Mouse (Mus musculus): ENCODE measurements around the gene Tmem268. TPM values are rescaled to one million over a fixed set of nuclear protein-coding genes. Genes with fewer than 3 reads are reported as not detected.

The Tmem268 gene
- total RNA-seq, 2 experiments from 2014 or later: 9.8 to 10.9 TPM

DNA sequence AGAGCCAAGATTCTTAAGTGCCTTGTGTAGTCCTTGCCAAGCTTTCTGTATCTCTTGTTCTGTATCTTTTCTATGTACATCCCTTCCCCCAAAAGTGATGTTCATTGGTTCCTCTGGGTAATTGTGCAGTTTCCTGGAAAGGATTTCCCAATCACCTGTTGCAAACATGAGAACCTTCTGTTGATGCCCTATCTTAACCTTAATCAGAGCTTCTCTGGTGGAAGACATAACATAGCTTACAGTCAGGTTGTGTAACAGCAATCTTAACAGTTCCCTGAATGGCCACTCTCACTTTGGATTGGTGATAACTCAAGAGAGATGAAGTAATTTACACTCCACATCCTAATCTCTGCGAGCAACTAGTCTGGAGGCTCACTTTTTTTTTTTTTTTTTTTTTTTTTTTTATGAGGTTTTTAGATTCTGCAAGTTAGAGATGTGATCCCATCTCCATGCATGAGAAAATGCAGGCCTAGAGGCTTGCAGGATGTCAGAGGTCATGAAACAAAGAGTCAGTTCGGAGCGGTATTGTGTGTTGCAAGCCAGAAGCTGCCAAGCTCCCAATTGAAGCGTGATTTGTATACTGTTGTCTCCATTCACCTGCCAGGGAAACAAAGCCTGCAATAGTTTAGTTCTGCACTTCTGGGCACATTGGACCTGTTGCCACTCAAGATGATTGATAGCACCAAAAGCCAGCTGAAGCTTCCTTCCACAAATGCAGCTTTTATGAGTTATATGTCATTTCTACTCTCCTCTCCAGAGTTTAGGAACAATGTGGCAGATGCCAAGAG lies 4.6 kb upstream of the Tmem268 start:
- DNase-seq (ENCODE audit: low spot score): no peak
- intact Hi-C loops (cut with DNase I): no loop called here

DNA sequence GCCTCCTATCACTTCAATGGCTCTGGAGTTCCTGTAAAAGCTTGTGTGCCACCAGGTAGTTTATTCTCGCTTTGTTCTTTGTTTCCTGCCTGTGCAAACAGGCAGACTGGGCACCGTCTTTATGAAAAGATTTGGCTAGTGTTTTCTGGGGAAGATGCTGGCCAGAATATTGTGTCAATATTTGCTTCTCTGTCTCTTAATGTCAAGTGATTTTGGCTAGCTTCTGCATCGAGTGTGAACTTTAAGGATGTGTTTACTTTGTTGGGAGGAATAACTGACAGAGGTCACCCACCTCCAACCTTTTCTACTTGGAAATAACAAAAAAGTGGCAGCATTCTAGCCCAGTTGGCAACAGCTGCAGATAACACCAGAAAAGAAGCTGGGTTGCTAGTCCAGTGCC lies 4.0 kb upstream of the Tmem268 start:
- no peak for DNase-seq (ENCODE audit: low spot score)
- intact Hi-C loops (cut with DNase I): no loop called here

DNA sequence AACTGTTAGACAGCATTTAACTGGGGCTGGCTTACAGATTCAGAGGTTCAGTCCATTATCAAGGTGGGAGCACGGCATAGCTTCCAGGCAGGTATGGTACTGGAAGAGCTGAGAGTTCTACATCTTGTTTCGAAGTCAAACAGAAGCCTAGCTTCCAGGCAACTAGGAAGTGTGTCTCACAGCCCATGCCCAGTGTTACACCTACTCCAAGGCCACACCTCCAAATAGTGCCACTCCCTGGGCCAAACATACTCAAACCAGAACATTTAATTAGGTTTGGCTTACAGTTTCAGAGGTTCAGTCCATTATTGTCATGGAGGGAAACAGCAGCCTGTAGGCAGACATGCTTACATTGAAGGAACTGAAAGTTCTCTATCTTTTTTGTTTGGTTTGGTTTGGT lies 3.5 kb upstream of the Tmem268 start:
- DNase-seq (ENCODE audit: low spot score): no peak
- intact Hi-C loops (cut with DNase I): no loop called here

DNA sequence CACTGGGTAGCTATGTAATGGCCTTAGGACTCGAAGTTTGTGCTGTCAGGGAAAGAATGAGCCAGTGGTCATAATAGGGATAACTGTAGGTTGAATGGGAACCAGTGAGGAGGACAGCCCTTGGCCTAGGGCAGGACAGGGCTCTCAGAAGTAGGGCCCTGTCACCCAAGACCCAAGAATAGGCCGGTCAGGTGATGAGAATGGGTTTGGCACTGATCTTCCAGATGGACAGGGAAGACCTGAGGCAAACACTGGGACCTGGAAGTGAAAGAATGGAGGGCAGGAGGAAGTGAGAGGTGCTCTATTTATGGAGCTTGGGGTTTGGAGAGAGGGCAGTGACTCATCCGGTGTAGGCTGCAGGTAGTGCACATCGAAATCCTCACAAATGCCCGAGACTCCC lies 1.9 kb upstream of the Tmem268 start:
- intact Hi-C loops (cut with DNase I): no loop called here

DNA sequence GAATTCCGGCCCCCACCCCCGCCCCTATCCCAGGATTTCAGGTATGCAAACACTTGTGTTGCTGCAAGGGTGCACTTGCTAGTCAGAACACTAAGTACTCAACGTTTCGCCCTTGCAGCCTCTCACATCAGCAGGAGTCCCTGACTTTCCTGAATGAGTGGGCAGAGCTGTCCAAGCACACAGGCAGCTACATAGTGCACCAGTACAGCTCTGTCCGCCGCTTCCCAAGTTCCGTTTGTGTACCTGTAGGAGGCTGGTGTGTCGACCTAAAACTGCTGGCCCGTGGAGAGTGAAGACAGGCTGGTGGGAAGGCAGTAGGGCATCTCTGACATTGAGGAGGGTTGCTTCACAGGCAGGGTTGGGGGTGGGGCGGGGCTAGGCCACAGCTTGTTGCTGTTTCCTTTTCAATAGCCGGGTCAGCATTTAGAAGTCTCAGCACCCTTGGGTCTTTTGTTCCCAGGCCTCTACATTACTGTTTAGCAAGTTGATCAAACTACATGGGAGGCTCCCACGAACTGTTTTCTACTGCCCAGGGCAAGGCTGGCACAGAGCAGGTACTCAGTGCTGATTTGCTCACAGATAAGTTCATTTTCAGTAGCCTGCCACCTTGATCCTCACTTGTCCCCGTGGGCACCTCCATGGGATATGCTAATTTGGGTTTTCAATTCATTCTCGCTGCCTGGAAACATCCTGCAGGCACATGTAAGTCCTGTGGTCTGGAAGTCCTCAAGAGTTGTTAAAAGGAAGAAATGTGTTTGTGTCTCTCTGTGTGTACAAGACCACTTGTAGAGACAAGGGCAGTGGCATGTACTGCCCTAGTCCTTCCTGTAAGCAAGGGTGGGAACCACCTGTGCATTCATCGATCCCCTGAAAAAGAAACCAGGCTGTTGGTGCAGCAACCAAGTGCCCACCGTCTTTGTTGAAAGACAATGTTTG lies 1.2 kb upstream of the Tmem268 start:
- DNase-seq (ENCODE audit: low spot score): no peak
- intact Hi-C loops (cut with DNase I): no loop called here

More for the DNA sequence above, 1.9 kb upstream of the Tmem268 start:
- no peak for DNase-seq (ENCODE audit: low spot score)

DNA sequence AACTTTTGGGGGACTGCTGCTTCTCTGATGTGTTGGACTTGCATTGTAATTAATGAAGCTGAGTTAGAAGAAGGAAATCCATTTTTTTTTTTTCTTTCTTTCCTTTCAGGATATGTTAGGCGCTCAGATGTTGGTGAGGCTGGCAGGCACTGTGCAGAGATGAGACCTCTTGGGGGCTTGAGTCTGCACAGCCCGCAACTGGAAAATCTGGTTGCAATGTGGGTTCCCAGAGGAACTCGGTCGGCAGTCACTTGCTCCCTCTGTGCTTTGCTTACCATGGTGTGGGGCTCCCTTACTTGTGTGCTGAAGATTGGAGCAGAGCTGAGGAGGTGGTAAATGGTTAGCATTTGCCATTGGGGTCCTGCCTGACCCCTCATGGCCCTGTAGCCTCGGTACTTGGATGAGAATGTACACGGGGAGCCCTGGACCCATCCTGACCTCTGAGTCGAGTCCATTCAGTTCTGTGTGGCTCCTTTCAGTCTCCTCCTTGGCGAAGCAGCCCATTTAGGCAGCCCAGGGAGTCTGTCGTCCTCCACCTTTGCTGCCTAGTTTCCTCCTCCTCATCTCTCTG lies 631 bp downstream of the Tmem268 start:
- no peak for DNase-seq (ENCODE audit: low spot score)
- intact Hi-C loops (cut with DNase I): no loop called here

DNA sequence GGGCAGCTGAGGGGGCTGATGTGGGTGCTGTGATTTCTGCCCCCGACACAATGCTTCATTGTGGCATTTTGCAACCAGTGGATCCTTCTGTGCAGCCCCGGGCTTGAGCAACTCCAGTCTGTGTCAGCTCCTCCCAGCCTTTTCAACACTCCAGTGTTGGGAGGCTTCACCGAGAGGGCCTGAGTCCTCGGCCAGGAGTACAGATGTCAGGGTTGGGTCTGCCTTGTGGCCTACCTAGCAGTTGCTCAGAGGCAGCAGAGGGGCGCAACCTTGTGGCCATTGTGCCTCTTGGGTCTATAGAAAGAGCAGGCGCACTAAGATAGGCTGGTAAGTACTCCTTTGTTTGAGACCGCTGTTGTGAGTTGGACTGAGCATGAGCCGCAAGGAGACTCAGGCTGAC lies 1.5 kb downstream of the Tmem268 start:
- intact Hi-C loops (cut with DNase I): loop anchor here (5.0 kb wide), 1 partner anchor 53 kb away; no protein-coding TSS in a partner anchor
- no peak for DNase-seq (ENCODE audit: low spot score)

DNA sequence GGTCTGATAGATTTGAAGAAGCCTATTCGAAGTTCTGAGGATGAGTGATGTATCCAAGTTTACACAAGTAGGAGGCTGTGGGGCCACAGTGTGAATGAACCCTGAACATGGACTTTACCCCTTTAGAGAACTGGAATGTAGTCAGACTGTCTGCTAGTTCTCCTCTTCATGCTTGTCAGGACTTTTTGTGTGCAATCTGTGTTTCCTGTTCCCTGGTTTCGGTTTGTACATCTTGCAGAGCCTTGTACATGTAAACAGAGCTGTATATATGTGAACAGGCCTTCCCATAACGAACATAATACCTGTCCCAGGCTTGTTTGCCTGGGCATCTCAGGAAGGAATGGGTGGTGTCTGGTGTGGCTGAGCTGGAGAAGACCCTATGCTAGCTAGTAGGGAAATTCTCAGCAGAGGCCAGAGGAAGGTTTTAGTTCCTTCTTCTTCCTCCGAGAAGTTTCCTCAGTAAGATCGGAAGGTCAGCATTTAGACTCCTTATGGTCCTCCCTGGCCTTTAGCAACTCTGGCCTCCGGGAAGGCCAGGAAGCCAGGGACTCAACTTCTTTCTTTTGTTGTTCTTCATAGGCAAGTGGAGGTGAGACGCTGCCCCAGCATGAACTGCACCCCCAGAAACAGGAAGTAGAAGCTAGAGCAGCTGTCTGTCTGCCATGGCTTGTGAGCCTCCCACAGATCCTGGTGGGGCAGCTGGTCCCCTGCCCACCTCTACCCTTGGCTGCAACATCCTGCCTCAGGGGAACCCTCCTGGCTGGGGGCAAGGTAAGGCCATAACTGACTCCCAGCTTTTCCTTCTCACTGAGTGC lies 3.5 kb downstream of the Tmem268 start:
- no peak for DNase-seq (ENCODE audit: low spot score)
- intact Hi-C loops (cut with DNase I): loop anchor here (5.0 kb wide), 1 partner anchor 55 kb away; no protein-coding TSS in a partner anchor

DNA sequence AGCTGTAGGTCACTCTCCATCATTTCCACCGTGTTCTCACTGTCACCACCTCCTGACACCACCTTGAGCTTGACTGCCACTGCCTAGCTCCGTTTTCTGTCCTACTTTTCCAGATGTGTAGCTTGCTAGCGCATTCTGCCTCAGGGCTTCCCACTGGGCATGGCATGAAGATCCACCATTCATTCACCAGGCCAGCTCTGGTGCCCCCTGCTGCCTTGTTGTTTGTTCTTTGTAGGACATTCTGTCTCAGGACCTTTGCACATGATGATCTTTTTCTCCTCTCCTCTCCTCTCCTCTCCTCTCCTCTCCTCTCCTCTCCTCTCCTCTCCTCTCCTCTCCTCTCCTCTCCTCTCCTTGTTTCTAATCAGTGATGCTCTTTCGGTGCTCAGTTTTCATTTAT lies 4.2 kb downstream of the Tmem268 start:
- intact Hi-C loops (cut with DNase I): loop anchor here (5.0 kb wide), 1 partner anchor 55 kb away; no protein-coding TSS in a partner anchor

DNA sequence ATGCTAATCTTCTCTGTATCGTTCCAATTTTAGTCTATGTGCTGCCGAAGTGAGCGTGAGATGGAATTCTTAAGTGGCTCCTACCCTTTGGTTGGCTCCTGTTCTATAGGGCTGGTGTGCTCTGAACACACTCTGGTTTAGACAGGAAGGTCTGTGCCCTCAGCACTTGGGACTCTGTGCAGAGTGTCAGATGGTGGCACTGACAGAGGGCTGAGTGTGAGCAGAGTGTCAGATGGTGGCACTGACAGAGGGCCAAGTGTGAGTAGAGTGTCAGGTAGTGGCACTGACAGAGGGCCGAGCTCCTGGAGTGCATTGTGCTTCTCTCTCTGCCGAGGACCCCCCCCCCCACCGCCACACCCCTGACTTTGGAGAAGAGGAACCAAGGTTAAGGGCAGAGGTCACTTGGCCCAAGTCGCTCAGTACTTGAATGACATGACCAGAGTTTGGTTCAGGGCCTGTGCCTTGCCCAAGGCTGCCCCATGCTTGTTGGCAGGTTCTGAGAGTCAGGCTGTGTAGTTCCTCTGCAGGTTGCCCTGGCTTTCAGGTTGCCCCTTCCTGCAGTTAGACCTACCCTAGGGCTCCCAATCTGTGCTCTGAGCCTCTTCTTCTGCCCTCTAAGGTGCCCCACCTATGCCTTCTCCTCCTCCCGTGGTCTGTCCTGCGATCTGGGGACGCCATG lies 9.3 kb downstream of the Tmem268 start:
- DNase-seq (ENCODE audit: low spot score): no peak
- intact Hi-C loops (cut with DNase I): no loop called here

More for the DNA sequence above, 4.2 kb downstream of the Tmem268 start:
- DNase-seq (ENCODE audit: low spot score): no peak

DNA sequence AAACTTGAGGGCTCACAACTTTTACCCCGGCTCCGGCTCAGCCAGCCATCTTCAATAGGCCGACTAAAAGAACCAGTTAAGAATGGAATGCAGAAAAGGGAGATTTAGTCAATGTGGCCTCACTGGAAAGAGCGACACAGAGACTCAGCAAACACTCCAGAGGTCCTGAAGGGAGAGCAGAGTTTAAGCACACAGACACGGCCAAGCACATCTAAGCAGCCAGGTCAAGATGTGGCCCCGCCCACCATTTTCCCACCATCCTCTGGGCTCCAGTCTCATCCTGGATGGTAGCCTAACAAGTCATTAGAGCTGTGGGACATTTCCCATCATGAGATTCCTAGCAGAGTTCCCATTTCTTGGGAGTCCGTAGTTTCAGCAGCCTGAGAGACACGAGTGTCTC lies 10.7 kb downstream of the Tmem268 start:
- intact Hi-C loops (cut with DNase I): no loop called here
- no peak for DNase-seq (ENCODE audit: low spot score)

DNA sequence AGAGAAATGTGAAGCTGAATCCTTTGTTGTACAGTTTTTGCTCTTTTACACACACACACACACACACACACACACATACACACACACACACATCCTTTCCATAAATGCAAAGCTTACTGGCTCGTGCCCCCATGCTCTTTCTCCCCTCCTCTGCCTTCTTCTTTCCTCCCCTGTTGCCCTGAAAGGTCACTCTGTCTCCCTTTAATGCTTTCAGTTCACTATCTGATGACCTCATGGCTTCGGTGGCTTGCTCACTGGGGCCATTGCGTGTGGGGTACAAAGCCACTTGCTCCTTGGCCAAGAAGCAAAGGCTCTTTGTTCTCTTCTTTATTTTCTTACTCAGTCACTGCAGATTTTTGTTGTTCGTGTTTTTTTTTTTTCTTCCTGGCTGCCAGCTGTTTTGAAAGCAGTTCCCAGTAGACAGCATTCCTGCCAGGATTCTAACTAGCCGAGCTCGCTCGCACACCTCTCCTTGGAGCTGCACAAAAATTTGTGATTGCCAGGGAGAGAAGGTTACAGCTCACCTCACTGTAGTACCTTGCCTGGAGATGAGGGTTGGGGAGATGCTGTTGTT lies 11.7 kb downstream of the Tmem268 start:
- no peak for DNase-seq (ENCODE audit: low spot score)
- intact Hi-C loops (cut with DNase I): no loop called here

DNA sequence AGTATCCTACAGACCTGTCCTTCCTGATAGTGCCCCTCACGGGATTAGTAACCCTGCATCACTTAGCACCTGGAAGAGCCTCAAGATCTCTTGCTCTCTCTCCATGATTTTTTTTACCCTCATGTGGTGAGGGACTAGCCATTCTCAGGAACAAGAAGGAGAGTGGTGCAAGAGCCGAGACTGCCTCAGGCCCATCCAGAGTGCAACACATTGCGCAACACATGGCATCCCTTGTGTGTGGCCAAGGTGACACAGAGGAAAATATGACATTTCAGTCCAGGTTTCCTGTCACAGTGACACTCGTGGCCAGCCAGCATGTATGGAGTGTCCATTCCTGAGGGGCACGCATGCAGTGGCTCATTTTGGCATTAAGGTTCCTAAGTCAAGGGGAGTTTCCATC lies 14.0 kb downstream of the Tmem268 start:
- DNase-seq (ENCODE audit: low spot score): no peak
- intact Hi-C loops (cut with DNase I): no loop called here

DNA sequence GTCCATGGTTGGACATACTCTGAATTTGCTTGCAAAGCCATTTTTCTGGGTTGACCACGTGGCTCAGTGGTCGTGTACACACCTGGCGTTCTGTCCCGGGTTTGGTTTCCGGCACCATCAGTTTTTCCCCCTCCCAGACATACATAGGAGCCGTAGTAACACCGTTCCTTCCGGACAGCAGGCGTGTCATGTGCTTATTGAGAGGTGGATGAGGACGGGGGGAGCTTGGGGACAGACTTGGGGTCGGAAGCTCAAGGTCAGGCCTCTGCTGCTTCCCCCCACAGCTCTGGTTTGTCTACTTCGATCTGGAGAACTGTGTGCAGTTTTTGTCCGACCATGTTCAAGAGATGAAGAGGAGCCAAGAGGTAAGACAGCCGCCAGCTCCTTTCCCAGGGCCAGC lies 21.1 kb downstream of the Tmem268 start:
- intact Hi-C loops (cut with DNase I): no loop called here
- DNase-seq (ENCODE audit: low spot score): no peak

DNA sequence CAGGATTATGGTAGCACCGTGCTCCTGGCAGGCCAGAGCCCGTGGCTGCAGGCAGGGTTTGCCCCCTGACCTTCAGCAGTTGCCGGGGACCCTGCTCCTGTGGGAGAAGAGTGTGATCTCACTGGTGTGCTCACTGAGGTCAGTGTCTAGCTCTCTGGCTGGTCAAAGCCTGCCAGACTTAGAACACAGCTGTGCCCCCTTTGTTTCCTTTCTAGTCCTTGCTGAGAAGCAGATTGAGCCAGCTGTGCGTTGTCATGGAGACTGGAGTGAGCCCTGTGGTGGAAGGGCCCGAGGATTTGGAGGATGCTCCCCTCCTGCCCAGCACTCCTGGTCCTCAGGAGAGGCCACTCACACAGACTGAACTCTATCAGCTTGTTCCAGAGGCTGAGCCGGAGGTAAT lies 21.5 kb downstream of the Tmem268 start:
- DNase-seq (ENCODE audit: low spot score): no peak
- intact Hi-C loops (cut with DNase I): no loop called here

DNA sequence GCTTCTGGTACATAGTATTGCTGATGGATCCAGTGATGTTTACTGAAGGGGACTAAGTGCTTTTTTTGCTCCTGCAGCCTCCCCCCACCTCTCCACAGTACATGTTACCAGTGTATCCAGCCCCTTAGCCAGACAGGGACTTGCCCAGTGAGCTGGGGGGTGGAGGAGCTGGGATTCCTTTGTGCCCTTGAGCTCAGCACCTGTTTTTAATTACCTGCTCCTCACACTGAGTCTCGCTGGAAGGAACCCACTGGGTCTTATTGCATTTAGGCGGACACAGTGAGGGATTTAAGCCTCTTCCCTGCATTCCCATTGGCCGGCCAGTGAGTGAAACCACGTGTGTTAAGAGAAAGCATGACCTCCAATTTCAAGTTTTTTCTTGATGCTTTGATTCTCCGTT lies 24.0 kb downstream of the Tmem268 start:
- intact Hi-C loops (cut with DNase I): no loop called here
- DNase-seq (ENCODE audit: low spot score): no peak

DNA sequence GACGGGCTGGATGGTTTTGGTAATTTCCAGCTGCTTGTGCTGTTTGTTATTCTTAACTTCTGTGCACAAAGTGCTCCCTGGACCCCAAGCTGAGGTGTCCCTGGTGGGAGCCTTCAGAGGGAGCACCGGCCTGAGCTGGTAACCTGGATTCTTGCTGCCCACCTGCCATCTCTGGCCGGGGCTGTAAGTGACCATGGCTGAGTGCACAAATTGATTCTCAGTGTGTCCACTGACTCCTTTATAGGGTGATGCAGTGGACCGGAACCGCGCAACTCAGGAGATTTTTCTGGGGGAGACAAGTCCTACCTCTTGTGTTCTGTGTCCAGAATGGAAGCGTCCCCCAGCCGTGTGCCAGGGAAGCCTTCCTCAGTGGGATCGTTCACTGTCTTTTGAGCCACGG lies 26.6 kb downstream of the Tmem268 start:
- intact Hi-C loops (cut with DNase I): no loop called here
- DNase-seq (ENCODE audit: low spot score): no peak

DNA sequence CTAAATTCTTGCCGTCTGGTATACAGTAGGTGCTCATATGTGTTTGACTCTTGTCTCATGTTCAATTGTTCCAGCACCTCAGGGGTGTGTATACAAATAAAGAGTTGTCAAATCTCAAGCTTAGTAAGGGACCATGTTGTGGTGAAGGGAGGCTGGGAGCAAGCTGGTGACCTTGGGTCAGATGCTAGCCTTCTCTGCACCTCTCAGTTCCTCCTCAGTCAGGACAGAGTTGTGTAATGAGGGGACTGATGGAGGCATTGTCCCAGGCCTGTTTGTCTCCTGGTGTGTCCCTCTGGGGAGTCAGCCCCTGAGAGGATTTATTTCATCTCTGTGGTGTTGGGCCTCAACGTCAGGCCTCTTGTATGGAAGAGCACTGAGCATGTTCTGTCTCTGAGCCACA lies 27.7 kb downstream of the Tmem268 start:
- intact Hi-C loops (cut with DNase I): no loop called here

DNA sequence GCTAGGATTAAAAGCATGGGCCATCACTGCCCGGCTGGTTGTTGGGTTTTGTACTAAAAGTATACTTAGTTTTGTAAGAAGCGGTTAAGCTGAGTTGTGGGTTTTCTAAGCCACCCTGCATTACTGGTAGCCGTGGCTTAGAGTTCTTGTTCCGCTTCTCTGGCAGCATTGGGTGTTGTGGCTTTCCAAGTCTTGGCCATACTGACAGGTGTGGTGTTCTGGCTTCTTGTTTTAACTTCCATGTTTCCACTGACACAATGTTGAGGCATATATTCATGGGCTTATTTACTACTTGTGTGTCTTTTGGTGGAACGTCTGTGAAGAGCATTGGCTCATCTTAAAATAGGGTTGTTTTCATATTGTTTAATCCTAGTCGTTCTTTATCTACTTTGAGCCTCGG lies 31.4 kb downstream of the Tmem268 start:
- no peak for DNase-seq (ENCODE audit: low spot score)
- intact Hi-C loops (cut with DNase I): no loop called here

More for the DNA sequence above, 27.7 kb downstream of the Tmem268 start:
- DNase-seq (ENCODE audit: low spot score): no peak
